Mouse (Mus musculus) olfactory bulb, adult 2 months (tissue): ENCODE measurements around the gene Olfr1344. TPM values are rescaled to one million over a fixed set of nuclear protein-coding genes. Genes with fewer than 3 reads are reported as not detected.
"Not testable (repeated sequence)": the region's sequence is repeated elsewhere in the genome, so short reads cannot be mapped to it uniquely, and the experiment has no call there.

Experiments
- H3K27ac ChIP-seq: fragments of 200-500 bp; 2 replicates; pipeline ENCODE4 v1.5.1; 2012; ENCODE audit warnings: low read depth, low read length; ENCODE audit not compliant: insufficient read depth
- H3K4me1 ChIP-seq: fragments of 200-500 bp; 2 replicates; pipeline ENCODE4 v1.6.1; 2012; ENCODE audit warnings: low read length; ENCODE audit not compliant: control insufficient read depth, insufficient read depth
- H3K4me3 ChIP-seq: fragments of 200-500 bp; 2 replicates; pipeline ENCODE4 v1.5.1; 2012; ENCODE audit warnings: mild to moderate bottlenecking, low read depth, low read length, moderate library complexity; ENCODE audit not compliant: insufficient read depth
- CTCF ChIP-seq: fragments of 200-500 bp; IDR thresholded peaks from 2 replicates; pipeline ENCODE4 v1.5.1; 2012; ENCODE audit warnings: low read depth, mild to moderate bottlenecking, low read length, moderate library complexity; ENCODE audit not compliant: insufficient read depth
- POLR2A ChIP-seq: fragments of 200-500 bp; IDR thresholded peaks from 2 replicates; pipeline ENCODE4 v1.6.1; 2012; ENCODE audit warnings: mild to moderate bottlenecking, low read depth, low read length, moderate library complexity; ENCODE audit not compliant: insufficient read depth
- WGBS: fragments of 180-500 bp; shearing (Covaris S2); methylation state at CpG from one replicate; pipeline ENCODE4 v1.1.7; 2018; 5-methylcytosine and 5-hydroxymethylcytosine counted together
- polyA plus RNA-seq: library from polyadenylated mRNA; stranded (reverse); fragments of >200 nt; gene quantifications from 2 replicates; pipeline ENCODE4 v1.2.4, GENCODE M21; 2012; ENCODE audit warnings: low replicate concordance; ENCODE audit not compliant: missing spikeins, insufficient read depth, insufficient read length

Olfr1344 gene
- polyA plus RNA-seq, 1 experiment = not detected

GRCm38 (mm10) chr7:6430342-6430741 lies 8.1 kb upstream of the Olfr1344 start:
- TF ChIP-seq CTCF (peak; percentile 30; the same call in 1 of the 2 replicates), POLR2A (no peak)
- Histone ChIP-seq H3K4me1 (peaks cover under 1% of the 10 kb centered on the region; the same call in 1 of the 2 replicates), H3K4me3 (no peak overlapping the region), H3K27ac (no peak overlapping the region)
- WGBS = 34% methylated on average over 2 of the region's 2 CpGs

GRCm38 (mm10) chr7:6441173-6441572 lies 2.7 kb downstream of the Olfr1344 start:
- no peak overlapping the region for H3K4me3 ChIP-seq
- H3K4me1 ChIP-seq = no peaks in the 10 kb centered on the region
- TF ChIP-seq POLR2A (no peak), CTCF (no peak)
- 61% methylated on average over 2 of the region's 2 CpGs for WGBS
- H3K27ac ChIP-seq = no peak overlapping the region

GRCm38 (mm10) chr7:6447771-6448170 lies 9.3 kb downstream of the Olfr1344 start:
- Histone ChIP-seq H3K4me1 (no peaks in the 10 kb centered on the region), H3K27ac (no peak overlapping the region), H3K4me3 (no peak overlapping the region)
- 84% methylated on average over 5 of the region's 5 CpGs for WGBS
- TF ChIP-seq POLR2A (no peak), CTCF (no peak)

GRCm38 (mm10) chr7:6455868-6456267 lies 17.4 kb downstream of the Olfr1344 start, which contains the start of gene Olfr1336:
Gene Olfr1336, plus strand, starts transcription at chr7:6456168.
- TF ChIP-seq CTCF = no peak
- TF ChIP-seq POLR2A = no peak

GRCm38 (mm10) chr7:6456399-6456798 lies 17.9 kb downstream of the Olfr1344 start:
- Histone ChIP-seq H3K4me1 (no peaks in the 10 kb centered on the region), H3K27ac (no peak overlapping the region), H3K4me3 (no peak overlapping the region)
- TF ChIP-seq CTCF (no peak), POLR2A (no peak)
- WGBS = 41% methylated on average over 3 of the region's 3 CpGs

More at GRCm38 (mm10) chr7:6455868-6456267, 17.4 kb downstream of the Olfr1344 start, which contains the start of gene Olfr1336:
- no peak within 1 kb of the TSS for H3K4me3 ChIP-seq
- H3K4me1 ChIP-seq = no peaks in the 10 kb centered on the region
- H3K27ac ChIP-seq = no peak within 1 kb of the TSS

GRCm38 (mm10) chr7:6466951-6467350 lies 28.5 kb downstream of the Olfr1344 start, which contains the start of gene Olfr1346:
Gene Olfr1346, plus strand, starts transcription at chr7:6467101.
- Histone ChIP-seq H3K27ac (no peak within 1 kb of the TSS), H3K4me3 (no peak within 1 kb of the TSS), H3K4me1 (no peaks in the 10 kb centered on the region)
- TF ChIP-seq CTCF (no peak), POLR2A (no peak)

GRCm38 (mm10) chr7:6477633-6478032 lies 39.1 kb downstream of the Olfr1344 start:
- H3K4me3 ChIP-seq, H3K27ac ChIP-seq, H3K4me1 ChIP-seq: not testable (repeated sequence)
- 83% methylated on average over 2 of the region's 2 CpGs for WGBS

GRCm38 (mm10) chr7:6486841-6487240 lies 48.4 kb downstream of the Olfr1344 start, which contains the start of gene Olfr5:
Gene Olfr5, minus strand, starts transcription at chr7:6486941.
- Histone ChIP-seq H3K4me1 (no peaks in the 10 kb centered on the region), H3K4me3 (no peak within 1 kb of the TSS), H3K27ac (no peak within 1 kb of the TSS)
- no peak for TF ChIP-seq POLR2A
- TF ChIP-seq CTCF = no peak
- WGBS = 16% methylated on average over 2 of the region's 2 CpGs

Other genes with a start within 250 kb of the Olfr1344 start
- not detected in 2 replicates for gene Galp, start 241.6 kb upstream of the Olfr1344 start, polyA plus RNA-seq
- gene Zscan5b, start 216.4 kb upstream of the Olfr1344 start, polyA plus RNA-seq = not detected in 2 replicates
- gene Epp13, start 186.0 kb upstream of the Olfr1344 start, polyA plus RNA-seq = not detected in 2 replicates
- gene Zfp667, start 152.1 kb upstream of the Olfr1344 start, polyA plus RNA-seq = not detected in 2 replicates
- not detected in 2 replicates for gene Zfp583, start 107.4 kb upstream of the Olfr1344 start, polyA plus RNA-seq
- not detected in 2 replicates for gene Gm3854, start 94.9 kb upstream of the Olfr1344 start, polyA plus RNA-seq
- gene Zfp78, start 75.4 kb upstream of the Olfr1344 start, polyA plus RNA-seq = not detected in 2 replicates
- gene Zfp28, start 55.4 kb upstream of the Olfr1344 start, polyA plus RNA-seq = not detected in 2 replicates
- gene Smim17, start 40.0 kb upstream of the Olfr1344 start, polyA plus RNA-seq = not detected in 2 replicates
- gene Gm20715, start 28.4 kb upstream of the Olfr1344 start, polyA plus RNA-seq = not detected in 2 replicates
- not detected in 2 replicates for gene Olfr1336, start 17.5 kb downstream of the Olfr1344 start, polyA plus RNA-seq
- gene Olfr1346, start 28.4 kb downstream of the Olfr1344 start, polyA plus RNA-seq = not detected in 2 replicates
- gene Olfr5, start 48.3 kb downstream of the Olfr1344 start, polyA plus RNA-seq = not detected in 2 replicates
- not detected in 2 replicates for gene Olfr1347, start 61.1 kb downstream of the Olfr1344 start, polyA plus RNA-seq
- gene Olfr1348, start 70.1 kb downstream of the Olfr1344 start, polyA plus RNA-seq = not detected in 2 replicates
- not detected in 2 replicates for gene Olfr1349, start 84.3 kb downstream of the Olfr1344 start, polyA plus RNA-seq
- gene Olfr1350, start 126.2 kb downstream of the Olfr1344 start, polyA plus RNA-seq = not detected in 2 replicates